Mouse (Mus musculus) CD4-positive, CD25-positive, alpha-beta regulatory T cell, adult 2 months (primary cell): ENCODE measurements at regions not wholly inside any gene's neighbourhood (a gene's known extent, or its start where the extent isn't known, plus 50 kb on each side); places are given as distances from the start of the nearest gene placed in this dataset.

Experiments used
- DNase-seq: peaks from one replicate; pipeline ENCODE4 v3.0.0-alpha.2; 2012; ENCODE audit warnings: low read depth, low spot score

- no peak for DNase-seq
These were observed 505.9 kb downstream of the Gm6685 start for GRCm38 (mm10) chr11:27833736-27834135.

- DNase-seq, result no peak
These were observed 539.6 kb downstream of the Gm6685 start for GRCm38 (mm10) chr11:27799826-27800620.

- no peak for DNase-seq
These were observed 585.8 kb downstream of the Gm6685 start for GRCm38 (mm10) chr11:27753913-27754218.

GRCm38 (mm10) chr11:27753212-27753912, 586.3 kb downstream of the Gm6685 start:
- peak; percentile 1 for DNase-seq

- no peak for DNase-seq
These were observed 613.6 kb downstream of the Gm6685 start for GRCm38 (mm10) chr11:27726109-27726508.

- no peak for DNase-seq
These were observed 618.3 kb downstream of the Gm6685 start for GRCm38 (mm10) chr11:27721346-27721745.

- no peak for DNase-seq
These were observed 667.2 kb downstream of the Gm6685 start for GRCm38 (mm10) chr11:27672436-27672835.
